Mouse (Mus musculus) heart, embryonic 12.5 days (tissue): ENCODE data around the gene Gm47791. TPM values are rescaled to one million over a fixed set of nuclear protein-coding genes. Genes with fewer than 3 reads are reported as not detected.

ENCODE experiments used
- ATAC-seq: fragments of 200-750 bp; cut with Nextera tagmentation; 2 replicates; pipeline ENCODE4 v1.8.0; 2017; ENCODE audit warnings: moderate TSS enrichment, moderate library complexity; ENCODE audit not compliant: insufficient number of reproducible peaks, low FRiP score
- H3K27ac ChIP-seq: fragments of 300-500 bp; sonication (generic); 2 replicates; pipeline ENCODE4 v1.5.1; 2016; ENCODE audit warnings: mild to moderate bottlenecking, moderate library complexity; ENCODE audit not compliant: poor library complexity, severe bottlenecking
- H3K27me3 ChIP-seq: fragments of 300-500 bp; sonication (generic); replicated peaks from 2 replicates; pipeline ENCODE4 v1.6.1; 2016; ENCODE audit warnings: mild to moderate bottlenecking, moderate library complexity
- H3K36me3 ChIP-seq: fragments of 300-500 bp; sonication (generic); 2 replicates; pipeline ENCODE4 v1.6.1; 2016; ENCODE audit warnings: mild to moderate bottlenecking, moderate library complexity
- H3K4me1 ChIP-seq: fragments of 300-500 bp; sonication (generic); replicated peaks from 2 replicates; pipeline ENCODE4 v1.6.1; 2016; ENCODE audit warnings: mild to moderate bottlenecking
- H3K4me2 ChIP-seq: fragments of 300-500 bp; sonication (generic); 2 replicates; pipeline ENCODE4 v1.6.1; 2016; ENCODE audit warnings: mild to moderate bottlenecking, moderate library complexity
- H3K4me3 ChIP-seq: fragments of 300-500 bp; sonication (generic); 2 replicates; pipeline ENCODE4 v1.5.1; 2016; ENCODE audit warnings: mild to moderate bottlenecking
- H3K9ac ChIP-seq: fragments of 300-500 bp; sonication (generic); 2 replicates; pipeline ENCODE4 v1.6.1; 2016; ENCODE audit warnings: mild to moderate bottlenecking, moderate library complexity
- H3K9me3 ChIP-seq: fragments of 300-500 bp; sonication (generic); replicated peaks from 2 replicates; pipeline ENCODE4 v1.6.1; 2016; ENCODE audit warnings: mild to moderate bottlenecking, moderate library complexity
- WGBS: fragments of 180-500 bp; shearing (Covaris S2); methylation state at CpG from one replicate; pipeline ENCODE4 v1.1.7; 2016; 5-methylcytosine and 5-hydroxymethylcytosine counted together
- polyA plus RNA-seq: library from polyadenylated mRNA; unstranded; fragments of >200 nt; fragmentation: Nextera tagmentation; extraction: Ambion mirVana; gene quantifications from 2 replicates; pipeline ENCODE4 v1.2.1, GENCODE M21; 2016

Gm47791 gene
- not detected in 2 replicates for polyA plus RNA-seq

GRCm38 (mm10) chr1:82771022-82771586 lies at the start of gene Gm47791:
Gene Gm47791, minus strand, starts transcription at chr1:82771243.
- 77% methylated on average over 15 of the region's 15 CpGs for WGBS
- peaks cover 5% of the 10 kb centered on the region for H3K4me1 ChIP-seq
- H3K4me2 ChIP-seq: no peak within 1 kb of the TSS
- H3K9me3 ChIP-seq: no peaks in the 10 kb centered on the region
- no peaks in the 10 kb centered on the region for H3K27me3 ChIP-seq
- no peak for ATAC-seq
- no peak within 1 kb of the TSS for H3K9ac ChIP-seq
- no peak within 1 kb of the TSS for H3K4me3 ChIP-seq
- H3K27ac ChIP-seq: no peak within 1 kb of the TSS
- no peaks in the 10 kb centered on the region for H3K36me3 ChIP-seq

GRCm38 (mm10) chr1:82820626-82821186 lies 49.7 kb upstream of the Gm47791 start:
- ATAC-seq: no peak
- H3K9me3 ChIP-seq: no peaks in the 10 kb centered on the region
- 80% methylated on average over 3 of the region's 3 CpGs for WGBS
- no peaks in the 10 kb centered on the region for H3K36me3 ChIP-seq
- H3K9ac ChIP-seq: no peak overlapping the region
- no peaks in the 10 kb centered on the region for H3K27me3 ChIP-seq
- H3K4me1 ChIP-seq: peaks cover 30% of the 10 kb centered on the region
- no peak overlapping the region for H3K4me3 ChIP-seq
- H3K27ac ChIP-seq: peak overlapping the region; percentile 50; the same call in 1 of the 2 replicates
- peak overlapping the region; percentile 52; the same call in 1 of the 2 replicates for H3K4me2 ChIP-seq

- Histone ChIP-seq H3K9ac (peak overlapping the region; percentile 19; the same call in 1 of the 2 replicates), H3K27me3 (no peaks in the 10 kb centered on the region), H3K4me2 (peak overlapping the region; percentile 52), H3K4me3 (no peak overlapping the region), H3K9me3 (no peaks in the 10 kb centered on the region), H3K36me3 (no peaks in the 10 kb centered on the region), H3K4me1 (peaks cover 35% of the 10 kb centered on the region), H3K27ac (peak overlapping the region; percentile 50)
- 26% methylated on average over 15 of the region's 15 CpGs for WGBS
- ATAC-seq: peak; percentile 63; the same call in 1 of the 2 replicates
Measured at GRCm38 (mm10) chr1:82820179-82820578, 49.1 kb upstream of the Gm47791 start.

- Histone ChIP-seq H3K9me3 (no peaks in the 10 kb centered on the region), H3K4me3 (no peak overlapping the region), H3K36me3 (no peaks in the 10 kb centered on the region), H3K9ac (no peak overlapping the region), H3K27ac (0 out of 2 replicates have a peak overlapping the region, but pooled peaks have one; percentile 11), H3K27me3 (no peaks in the 10 kb centered on the region), H3K4me2 (no peak overlapping the region), H3K4me1 (peaks cover 37% of the 10 kb centered on the region)
- no peak for ATAC-seq
- 43% methylated on average over 10 of the region's 10 CpGs for WGBS
Measured at GRCm38 (mm10) chr1:82819366-82819765, 48.3 kb upstream of the Gm47791 start.

- H3K4me3 ChIP-seq: peak overlapping the region; percentile 14; the same call in 1 of the 2 replicates
Measured at GRCm38 (mm10) chr1:82815941-82816716, 45.1 kb upstream of the Gm47791 start.

GRCm38 (mm10) chr1:82811766-82812165 lies 40.7 kb upstream of the Gm47791 start:
- Histone ChIP-seq H3K27me3 (no peaks in the 10 kb centered on the region), H3K4me1 (peaks cover 20% of the 10 kb centered on the region), H3K9ac (no peak overlapping the region), H3K36me3 (no peaks in the 10 kb centered on the region), H3K9me3 (no peaks in the 10 kb centered on the region), H3K4me2 (no peak overlapping the region), H3K27ac (no peak overlapping the region), H3K4me3 (no peak overlapping the region)
- no peak for ATAC-seq
- 53% methylated on average over 1 of the region's 1 CpGs for WGBS

More at GRCm38 (mm10) chr1:82815941-82816716, 45.1 kb upstream of the Gm47791 start:
- ATAC-seq: peak; percentile 88
- Histone ChIP-seq H3K27ac (peak overlapping the region; percentile 42), H3K36me3 (no peaks in the 10 kb centered on the region), H3K9me3 (no peaks in the 10 kb centered on the region), H3K27me3 (no peaks in the 10 kb centered on the region), H3K9ac (no peak overlapping the region), H3K4me2 (peak overlapping the region; percentile 64), H3K4me1 (peaks cover 37% of the 10 kb centered on the region)
- WGBS: 18% methylated on average over 17 of the region's 17 CpGs

- Histone ChIP-seq H3K4me1 (peaks cover 12% of the 10 kb centered on the region), H3K27me3 (no peaks in the 10 kb centered on the region), H3K4me3 (no peak overlapping the region), H3K9ac (no peak overlapping the region), H3K4me2 (no peak overlapping the region), H3K9me3 (0 out of 2 replicates have a peak, but pooled peaks cover 3% of the 10 kb centered on the region), H3K36me3 (no peaks in the 10 kb centered on the region), H3K27ac (peak overlapping the region; percentile 15)
- no peak for ATAC-seq
- 54% methylated on average over 3 of the region's 3 CpGs for WGBS
Measured at GRCm38 (mm10) chr1:82808564-82808963, 37.5 kb upstream of the Gm47791 start.

- no peak overlapping the region for H3K4me3 ChIP-seq
- no peak overlapping the region for H3K27ac ChIP-seq
- no peak overlapping the region for H3K4me2 ChIP-seq
- 79% methylated on average over 7 of the region's 7 CpGs for WGBS
- H3K9me3 ChIP-seq: 0 out of 2 replicates have a peak, but pooled peaks cover 5% of the 10 kb centered on the region
- H3K36me3 ChIP-seq: no peaks in the 10 kb centered on the region
- ATAC-seq: no peak
- H3K9ac ChIP-seq: no peak overlapping the region
- H3K4me1 ChIP-seq: peaks cover 12% of the 10 kb centered on the region
- H3K27me3 ChIP-seq: no peaks in the 10 kb centered on the region
Measured at GRCm38 (mm10) chr1:82807206-82807605, 36.2 kb upstream of the Gm47791 start.

- no peak overlapping the region for H3K4me2 ChIP-seq
- H3K27ac ChIP-seq: no peak overlapping the region
- H3K4me3 ChIP-seq: no peak overlapping the region
- no peaks in the 10 kb centered on the region for H3K27me3 ChIP-seq
- 0 out of 2 replicates have a peak, but pooled peaks cover 5% of the 10 kb centered on the region for H3K9me3 ChIP-seq
- no peak for ATAC-seq
- peaks cover 12% of the 10 kb centered on the region for H3K4me1 ChIP-seq
- no peaks in the 10 kb centered on the region for H3K36me3 ChIP-seq
- WGBS: 53% methylated on average over 8 of the region's 8 CpGs
- H3K9ac ChIP-seq: no peak overlapping the region
Measured at GRCm38 (mm10) chr1:82806391-82806790, 35.3 kb upstream of the Gm47791 start.

GRCm38 (mm10) chr1:82804059-82804458 lies 33.0 kb upstream of the Gm47791 start:
- 50% methylated on average over 1 of the region's 1 CpGs for WGBS

GRCm38 (mm10) chr1:82803608-82804007 lies 32.6 kb upstream of the Gm47791 start:
- Histone ChIP-seq H3K4me2 (no peak overlapping the region), H3K9ac (no peak overlapping the region), H3K4me1 (peaks cover 8% of the 10 kb centered on the region), H3K27ac (no peak overlapping the region), H3K36me3 (no peaks in the 10 kb centered on the region), H3K4me3 (no peak overlapping the region), H3K27me3 (no peaks in the 10 kb centered on the region), H3K9me3 (0 out of 2 replicates have a peak, but pooled peaks cover 5% of the 10 kb centered on the region)
- WGBS: 75% methylated on average over 7 of the region's 7 CpGs
- peak; percentile 71; the same call in 1 of the 2 replicates for ATAC-seq

More at GRCm38 (mm10) chr1:82804059-82804458, 33.0 kb upstream of the Gm47791 start:
- 0 out of 2 replicates have a peak, but pooled peaks cover 5% of the 10 kb centered on the region for H3K9me3 ChIP-seq
- H3K4me2 ChIP-seq: no peak overlapping the region
- H3K4me3 ChIP-seq: no peak overlapping the region
- no peaks in the 10 kb centered on the region for H3K27me3 ChIP-seq
- ATAC-seq: no peak
- no peak overlapping the region for H3K27ac ChIP-seq
- peaks cover 11% of the 10 kb centered on the region for H3K4me1 ChIP-seq
- no peaks in the 10 kb centered on the region for H3K36me3 ChIP-seq
- no peak overlapping the region for H3K9ac ChIP-seq
